Mouse (Mus musculus) adrenal gland, adult (tissue): ENCODE measurements around the gene Ssbp2.

Experiments used
- DNase-seq, 2 experiments: peaks; one replicate each; pipeline ENCODE4 v3.0.0; 2022 to 2023; ENCODE audit warnings: low spot score in 1 of 2; ENCODE audit not compliant: inconsistent age in 2 of 2

The Ssbp2 gene

GRCm38 (mm10) chr13:91619431-91619830, 159.3 kb downstream of the Ssbp2 start:
- DNase-seq: no peak

DNA sequence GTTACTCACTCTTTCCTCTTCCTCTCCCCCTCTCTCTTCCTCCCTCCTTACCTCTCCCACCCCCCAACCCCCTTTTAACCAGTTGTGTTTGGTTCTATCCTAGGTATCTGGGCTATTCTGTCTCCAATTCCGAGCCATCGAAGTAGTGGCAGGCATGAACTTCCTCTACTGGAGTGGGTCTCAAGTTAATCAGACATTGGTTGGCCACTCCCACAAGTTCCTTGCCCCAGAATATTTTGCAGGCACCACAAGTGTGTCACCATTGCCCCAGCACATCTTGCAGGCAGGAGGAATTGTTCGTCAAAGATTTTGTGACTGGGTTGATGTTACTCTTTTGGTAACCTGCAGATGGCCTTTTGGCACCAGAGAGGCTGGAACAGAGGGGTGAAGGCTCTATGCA, 160.5 kb downstream of the Ssbp2 start:
- no peak for DNase-seq

- no peak for DNase-seq
Measured at GRCm38 (mm10) chr13:91631291-91631799, 171.3 kb downstream of the Ssbp2 start.

GRCm38 (mm10) chr13:91634123-91634522, 174.0 kb downstream of the Ssbp2 start:
- no peak for DNase-seq

DNA sequence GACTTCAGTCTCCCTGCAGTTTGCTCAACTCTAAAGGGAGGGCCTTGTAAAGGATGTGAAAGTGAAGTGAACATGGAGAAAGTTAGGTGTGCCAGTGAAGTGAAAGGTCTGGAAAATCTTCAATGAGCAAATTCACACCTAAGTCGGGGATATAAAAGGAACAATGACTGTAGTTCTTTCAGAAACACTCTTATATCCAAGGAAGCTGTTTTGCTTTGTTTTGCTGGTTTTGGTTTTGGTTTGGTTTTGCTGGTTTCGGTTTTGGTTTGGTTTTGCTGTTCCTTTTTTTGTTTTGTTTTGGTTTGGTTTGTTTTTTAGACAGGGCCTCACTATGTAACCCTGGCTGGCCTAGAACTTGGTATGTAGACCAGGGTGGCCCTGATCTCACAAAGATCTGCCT, 175.9 kb downstream of the Ssbp2 start:
- no peak for DNase-seq

DNA sequence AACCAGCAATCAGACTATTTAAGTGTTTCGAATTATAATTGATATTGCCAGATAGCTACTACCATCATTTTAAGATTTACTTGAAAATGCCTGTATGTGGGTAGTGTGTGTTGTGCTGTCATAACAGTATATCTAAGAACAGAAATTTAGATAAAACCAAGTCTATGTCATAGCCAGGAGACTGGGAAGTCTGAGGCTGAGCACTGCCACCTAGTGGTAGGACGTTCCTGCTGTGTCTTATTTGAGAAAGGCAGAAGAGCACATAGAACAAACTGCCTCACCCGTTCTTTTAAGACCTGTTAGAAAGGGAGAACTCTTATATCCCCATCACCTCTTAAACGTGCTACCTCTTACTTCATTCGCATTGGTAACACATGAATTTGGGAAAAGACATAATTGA, 176.7 kb downstream of the Ssbp2 start:
- peak; percentile 70 to 92 for DNase-seq

DNA sequence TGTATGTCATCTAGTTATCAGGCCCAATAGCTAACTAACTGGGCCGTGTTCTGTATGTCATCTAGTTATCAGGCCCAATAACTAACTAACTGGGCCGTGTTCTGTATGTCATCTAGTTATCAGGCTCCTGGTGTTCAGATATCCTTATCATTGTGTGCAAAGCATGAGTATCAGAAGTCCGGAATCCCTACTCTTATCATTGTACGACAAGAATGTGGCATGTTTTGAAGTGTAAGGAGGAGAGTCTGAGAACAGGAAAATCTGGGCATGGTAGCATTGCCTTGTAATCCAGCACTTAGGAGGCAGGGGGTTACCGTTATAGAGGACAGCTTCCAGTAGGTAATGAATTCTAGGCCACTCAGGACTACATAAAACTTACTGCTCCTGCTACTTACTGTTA, 178.8 kb downstream of the Ssbp2 start:
- no peak for DNase-seq

- no peak for DNase-seq
Measured at GRCm38 (mm10) chr13:91640219-91640618, 180.1 kb downstream of the Ssbp2 start.

DNA sequence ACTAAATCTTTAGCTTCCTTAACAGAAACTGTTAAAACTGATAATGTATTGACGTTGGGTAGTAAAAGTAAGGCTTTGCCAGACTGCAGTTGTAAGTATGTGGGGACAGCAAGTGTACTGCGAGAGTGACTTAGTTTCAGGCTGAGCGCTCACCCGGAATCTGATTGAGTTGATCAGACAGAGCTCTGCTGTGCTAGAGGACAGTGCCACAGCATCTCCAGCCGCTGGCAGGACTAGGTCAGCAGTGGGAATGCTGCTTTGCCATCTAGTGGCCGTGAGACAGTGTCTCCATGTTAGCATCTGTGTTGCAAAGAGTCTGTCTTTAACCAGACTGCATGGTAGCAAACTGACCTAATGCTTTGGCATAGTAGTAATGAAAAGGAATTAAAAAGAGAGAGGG, 188.2 kb downstream of the Ssbp2 start:
- peak; percentile 34 to 62 for DNase-seq

DNA sequence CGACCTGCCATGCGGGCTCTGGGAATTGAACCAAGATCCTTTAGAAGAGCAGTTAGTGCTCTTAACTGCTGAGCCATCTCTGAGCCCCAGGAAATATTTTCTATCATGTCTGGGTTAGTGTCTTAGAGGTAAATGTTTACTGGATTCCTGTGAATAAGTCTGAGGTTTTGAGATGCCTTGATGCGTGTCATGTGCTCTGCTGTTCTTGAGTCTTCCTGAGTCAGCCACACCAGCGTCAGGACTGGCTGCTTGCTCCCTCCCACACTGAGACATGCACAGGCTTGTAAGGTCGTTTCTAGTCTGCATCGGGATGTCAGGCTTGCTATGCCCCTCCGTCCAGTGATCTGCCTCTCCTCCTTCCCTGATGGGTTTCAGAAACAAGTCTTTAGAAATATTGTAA, 189.8 kb downstream of the Ssbp2 start:
- DNase-seq: no peak

DNA sequence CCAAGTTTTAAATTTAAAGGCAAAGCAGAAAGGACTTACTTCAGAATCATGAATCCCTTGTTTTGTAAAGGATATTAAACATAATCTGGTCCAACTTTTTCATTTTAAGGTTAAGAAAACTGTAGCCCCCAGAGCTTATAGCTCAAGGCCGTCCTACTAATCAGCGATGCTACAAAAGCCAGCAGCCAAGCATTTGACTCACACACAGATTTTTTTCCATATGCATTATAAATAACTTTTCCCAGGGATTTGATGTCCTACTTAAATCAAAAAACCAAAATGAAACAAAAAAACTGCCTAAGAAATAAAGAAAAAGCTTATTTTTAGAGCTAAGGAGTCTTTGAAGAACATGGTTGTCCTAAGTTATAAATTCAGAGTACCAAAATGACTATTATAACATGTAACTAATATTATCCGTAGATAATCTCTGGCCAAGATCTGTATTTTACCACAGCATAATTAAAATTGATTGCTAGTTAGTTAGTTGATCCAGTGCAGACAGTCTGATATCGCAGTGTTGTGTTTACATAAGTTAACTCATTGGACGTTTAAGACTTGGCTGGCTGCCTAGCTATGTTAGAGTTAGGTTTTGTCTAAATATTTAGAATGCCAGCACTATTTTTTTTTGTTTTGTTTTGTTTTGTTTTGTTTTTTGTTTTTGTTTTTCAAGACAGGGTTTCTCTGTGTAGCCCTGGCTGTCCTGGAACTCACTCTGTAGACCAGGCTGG, 201.1 kb downstream of the Ssbp2 start:
- no peak for DNase-seq

GRCm38 (mm10) chr13:91662751-91663150, 202.7 kb downstream of the Ssbp2 start:
- DNase-seq: no peak

GRCm38 (mm10) chr13:91673241-91673640, 213.2 kb downstream of the Ssbp2 start:
- DNase-seq: no peak

- DNase-seq: no peak
Measured at GRCm38 (mm10) chr13:91680764-91681437, 220.8 kb downstream of the Ssbp2 start.

- no peak for DNase-seq
Measured at GRCm38 (mm10) chr13:91681474-91681873, 221.4 kb downstream of the Ssbp2 start.

DNA sequence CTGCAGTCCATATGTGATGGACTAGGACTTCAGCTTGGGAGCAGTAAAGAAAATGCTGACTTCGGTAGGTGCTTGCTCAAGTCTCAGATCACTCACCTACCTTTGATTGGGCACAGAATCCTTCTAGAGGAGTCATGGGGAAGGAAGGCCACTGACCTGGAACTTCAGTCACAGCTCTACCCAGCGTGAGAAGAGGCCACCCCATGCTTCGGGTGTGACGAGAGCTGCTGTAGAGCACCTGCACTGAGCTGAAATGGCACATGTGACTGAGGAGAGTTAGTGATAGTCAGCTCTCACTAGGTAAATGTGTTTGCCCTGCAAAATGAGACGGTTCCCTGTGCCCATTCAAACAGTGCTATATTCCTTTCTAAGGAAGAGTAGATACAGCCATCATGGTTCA, 230.0 kb downstream of the Ssbp2 start:
- DNase-seq: no peak

- no peak for DNase-seq
Measured at GRCm38 (mm10) chr13:91693615-91694014, 233.5 kb downstream of the Ssbp2 start.

- DNase-seq: no peak
Measured at GRCm38 (mm10) chr13:91695406-91695805, 235.3 kb downstream of the Ssbp2 start.

GRCm38 (mm10) chr13:91696109-91696645, 236.1 kb downstream of the Ssbp2 start:
- DNase-seq: peak; percentile 11 to 53

DNA sequence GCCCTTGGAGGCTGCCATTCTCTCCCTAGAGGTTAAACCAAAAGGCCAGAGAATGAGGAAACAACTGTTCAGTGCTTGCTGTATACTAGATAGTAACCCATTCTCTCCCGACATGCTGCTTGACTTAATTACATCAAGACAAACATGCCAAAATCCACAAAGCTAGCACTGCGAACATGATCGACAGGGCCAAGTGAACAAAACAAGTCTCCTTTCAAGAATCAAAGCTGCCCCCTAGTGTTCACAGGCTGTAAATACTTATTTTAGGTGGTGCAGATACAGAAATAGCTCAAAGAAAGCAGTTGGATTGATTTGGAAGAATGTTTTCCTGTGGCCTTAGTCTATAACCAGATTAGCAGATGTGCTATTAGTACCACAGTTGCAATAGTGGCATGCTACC, 236.9 kb downstream of the Ssbp2 start:
- peak in 1 of 2 experiments; percentile 66 for DNase-seq

- DNase-seq: peak in 1 of 2 experiments; percentile 11
Measured at GRCm38 (mm10) chr13:91702337-91702736, 242.3 kb downstream of the Ssbp2 start.

GRCm38 (mm10) chr13:91719487-91719886, 259.4 kb downstream of the Ssbp2 start:
- DNase-seq: no peak
